In the genomic region with DNA sequence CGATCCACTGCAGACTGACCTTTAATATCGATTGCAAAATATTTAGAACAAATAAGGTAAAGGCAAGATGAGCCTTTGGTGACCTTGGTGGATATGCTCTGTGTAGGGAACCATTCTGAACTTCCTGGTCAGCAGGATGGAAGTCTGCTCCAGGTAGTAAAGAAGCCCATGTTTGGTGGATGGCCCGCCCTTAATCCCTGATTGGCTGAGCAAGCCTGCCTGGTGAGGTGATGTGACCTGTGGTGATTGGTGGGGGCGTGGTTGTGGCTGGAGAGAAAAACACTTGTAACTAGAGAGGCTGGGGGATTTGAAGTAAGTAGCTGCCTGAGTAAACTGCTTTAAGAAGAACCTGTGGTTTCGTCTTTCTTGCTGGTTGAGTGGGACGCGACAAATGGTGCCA, we compare ENCODE assay signal across 10 mouse cellular contexts. TPM values are rescaled to one million over a fixed set of nuclear protein-coding genes. Genes with fewer than 3 reads are reported as not detected.
"Had no signal": no experiment of that assay in that cellular context is flagged by ENCODE, and none has a peak within 500 bp of the region (broad histone marks: within the 10 kb centered on the region; RNA-seq: fewer than 3 reads in every experiment).

A gene (plus strand): TSS at position 301 of the 400 bp plus-strand sequence.

RNA-seq across cellular contexts. Expression of the gene that starts here (rescaled TPM):
- total RNA-seq: midbrain, postnatal 0 days; monocyte, adult 5-6 weeks; neutrophil, adult 5-6 weeks had no signal
- polyA plus RNA-seq: midbrain, embryonic 11.5 days; midbrain, embryonic 13.5 days; midbrain, embryonic 15.5 days; midbrain, postnatal 0 days; neural tube, embryonic 12.5 days; neural tube, embryonic 14.5 days; spleen, adult 2 months; testis, adult 2 months had no signal
